In the genomic region with DNA sequence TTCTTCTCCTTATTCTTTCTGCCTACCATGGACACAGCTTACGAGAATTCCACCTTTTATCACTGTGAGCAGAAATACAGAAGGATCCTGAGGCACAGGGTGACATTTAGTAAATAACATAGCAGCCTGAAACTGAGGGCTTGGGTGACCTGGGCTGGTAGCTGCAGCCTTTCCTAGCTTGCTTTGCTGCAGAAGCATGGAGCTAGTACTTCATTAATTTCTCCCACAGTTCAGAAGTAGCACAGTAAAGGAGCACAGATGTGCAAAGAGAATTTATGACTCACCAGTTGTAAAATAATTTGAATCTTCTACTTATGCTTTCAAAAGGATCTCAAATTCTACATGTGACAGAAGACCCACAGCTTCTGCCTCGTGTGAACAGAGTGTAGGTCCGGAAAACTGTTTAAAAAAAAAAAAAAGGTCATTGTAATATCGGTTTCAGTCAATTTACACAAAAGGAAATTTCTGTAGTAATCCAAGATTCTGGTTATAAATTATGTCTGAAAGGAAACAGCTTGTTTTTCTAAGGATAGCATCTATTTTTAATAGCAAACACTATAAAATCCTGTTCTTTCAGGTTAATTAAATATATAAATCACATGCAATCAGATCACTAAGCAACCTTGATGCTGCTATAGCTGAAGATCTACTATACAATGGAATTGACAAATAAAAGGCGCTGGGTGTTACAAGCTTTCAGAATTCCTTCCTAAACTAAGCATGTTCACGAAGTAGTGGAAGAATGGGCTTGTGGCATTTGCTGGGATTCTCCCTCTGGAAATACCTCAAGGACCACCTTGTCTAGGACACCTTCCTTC, we compare ENCODE assay signal across 29 mouse cellular contexts.
DNase-seq lines count a peak whose midpoint lies in the region; ATAC-seq and TF ChIP-seq lines count a peak whose summit lies in the region.
"Had no signal": no experiment of that assay in that cellular context is flagged by ENCODE, and none has a peak within 500 bp of the region (broad histone marks: within the 10 kb centered on the region; RNA-seq: fewer than 3 reads in every experiment).

No protein-coding gene starts in this region.

- no peaks in the 10 kb centered on the region for H3K9me3 ChIP-seq in kidney, embryonic 15.5 days (replicated peaks)
- H3K9me3 ChIP-seq in kidney, postnatal 0 days (replicated peaks; ENCODE audit: low read length), result no peaks in the 10 kb centered on the region
- H3K9me3 ChIP-seq: embryonic facial prominence, embryonic 13.5 days; embryonic facial prominence, embryonic 15.5 days; forebrain, embryonic 10.5 days; forebrain, embryonic 12.5 days; forebrain, embryonic 15.5 days; G1E had no signal

- DNase-seq in frontal cortex, postnatal 14 days (ENCODE audit: low spot score in 2 of 2), result no peak
- no peak for DNase-seq in kidney, adult 8-10 months
- DNase-seq in kidney, postnatal 0 days (ENCODE audit: low spot score), result peak; percentile 68
- DNase-seq in kidney, adult 2 months, result no peak
- DNase-seq: adrenal gland, adult 8-10 months; adrenal gland, postnatal 14 days; adrenal gland, postnatal 36 days; B cell, adult 2 months; cerebellum, adult 11 months; cerebellum, adult 18-20 months; cerebellum, adult 8-10 months; cerebellum, adult 9-11 months; cerebellum, postnatal 14 days; cerebellum, postnatal 36 days; embryo, embryonic 11 days; forebrain, postnatal 0 days had no signal

- no peak overlapping the region for H3K4me2 ChIP-seq in kidney, embryonic 15.5 days
- H3K4me2 ChIP-seq in kidney, postnatal 0 days (ENCODE audit: low read length), result no peak overlapping the region
- H3K4me2 ChIP-seq: embryonic facial prominence, embryonic 13.5 days; embryonic facial prominence, embryonic 15.5 days; forebrain, embryonic 12.5 days; forebrain, embryonic 15.5 days had no signal

- H3K4me3 ChIP-seq in kidney, embryonic 15.5 days (replicated peaks), result no peak overlapping the region
- no peak overlapping the region for H3K4me3 ChIP-seq in kidney, postnatal 0 days (replicated peaks; ENCODE audit: low read depth, low read length)
- H3K4me3 ChIP-seq in kidney, adult 2 months (ENCODE audit: insufficient read depth, low read depth, low read length), result no peak overlapping the region
- H3K4me3 ChIP-seq: embryonic facial prominence, embryonic 13.5 days; embryonic facial prominence, embryonic 15.5 days; erythroblast, embryonic 14.5 days; forebrain, embryonic 10.5 days; forebrain, embryonic 12.5 days; forebrain, embryonic 15.5 days had no signal

- H3K4me1 ChIP-seq in kidney, embryonic 15.5 days, result peaks cover 7% of the 10 kb centered on the region; the same call in 1 of the 2 replicates
- H3K4me1 ChIP-seq in kidney, postnatal 0 days (replicated peaks; ENCODE audit: insufficient read depth, low read length), result no peaks in the 10 kb centered on the region
- H3K4me1 ChIP-seq in kidney, adult 2 months (ENCODE audit: control insufficient read depth, insufficient read depth, low read length), result no peaks in the 10 kb centered on the region
- H3K4me1 ChIP-seq: embryonic facial prominence, embryonic 13.5 days; forebrain, embryonic 10.5 days; forebrain, embryonic 12.5 days; forebrain, embryonic 15.5 days had no signal

- no peaks in the 10 kb centered on the region for H3K36me3 ChIP-seq in kidney, embryonic 15.5 days
- no peaks in the 10 kb centered on the region for H3K36me3 ChIP-seq in kidney, postnatal 0 days (ENCODE audit: insufficient read depth, low read length)
- no peaks in the 10 kb centered on the region for H3K36me3 ChIP-seq in kidney, adult 2 months (ENCODE audit: control insufficient read depth, insufficient read depth, low read length)
- H3K36me3 ChIP-seq: embryonic facial prominence, embryonic 13.5 days; embryonic facial prominence, embryonic 15.5 days; forebrain, embryonic 10.5 days; forebrain, embryonic 12.5 days; forebrain, embryonic 15.5 days; G1E had no signal

- 29% methylated on average over 6 of the region's 6 CpGs for WGBS in kidney, embryonic 15.5 days
- WGBS in kidney, postnatal 0 days, result 25% methylated on average over 6 of the region's 6 CpGs
- WGBS in kidney, adult 2 months, result 28% methylated on average over 6 of the region's 6 CpGs

- peak overlapping the region; percentile 22; the same call in 1 of the 2 replicates for H3K27ac ChIP-seq in kidney, embryonic 15.5 days
- H3K27ac ChIP-seq in kidney, postnatal 0 days, result no peak overlapping the region
- no peak overlapping the region for H3K27ac ChIP-seq in kidney, adult 2 months (ENCODE audit: insufficient read depth, low read depth, low read length)
- H3K27ac ChIP-seq: embryonic facial prominence, embryonic 13.5 days; embryonic facial prominence, embryonic 15.5 days; forebrain, embryonic 10.5 days; forebrain, embryonic 12.5 days; forebrain, embryonic 15.5 days had no signal

- no peak for TF ChIP-seq CTCF in kidney, postnatal 0 days (IDR thresholded peaks at IDR 0.05; ENCODE audit: low read depth)
- TF ChIP-seq CTCF in kidney, adult 2 months (conservative IDR thresholded peaks at IDR 0.05; ENCODE audit: insufficient read depth, insufficient read length, low read depth, low read length), result no peak

- no peaks in the 10 kb centered on the region for H3K27me3 ChIP-seq in kidney, embryonic 15.5 days
- H3K27me3 ChIP-seq in kidney, postnatal 0 days (ENCODE audit: insufficient read depth, low read length), result no peaks in the 10 kb centered on the region
- no peaks in the 10 kb centered on the region for H3K27me3 ChIP-seq in kidney, adult 2 months (replicated peaks; ENCODE audit: control insufficient read depth, insufficient read depth, low read length)
- H3K27me3 ChIP-seq: CH12.LX; embryonic facial prominence, embryonic 13.5 days; embryonic facial prominence, embryonic 15.5 days; forebrain, embryonic 12.5 days; forebrain, embryonic 15.5 days; Patski had no signal

- no peak for TF ChIP-seq POLR2A in kidney, adult 2 months (IDR thresholded peaks at IDR 0.05; ENCODE audit: low read depth, low read length)

- H3K9ac ChIP-seq in kidney, embryonic 15.5 days, result no peak overlapping the region
- H3K9ac ChIP-seq in kidney, postnatal 0 days (ENCODE audit: low read depth, low read length), result no peak overlapping the region
- H3K9ac ChIP-seq: embryonic facial prominence, embryonic 13.5 days; embryonic facial prominence, embryonic 15.5 days; forebrain, embryonic 12.5 days; forebrain, embryonic 15.5 days; forebrain, postnatal 0 days had no signal

- 0 out of 2 replicates have a peak, but pooled peaks have one; percentile 13 for ATAC-seq in frontal cortex, adult (ENCODE audit: low TSS enrichment)
- ATAC-seq in kidney, embryonic 15.5 days (replicated peaks; ENCODE audit: low FRiP score), result peak; percentile 83
- ATAC-seq in kidney, postnatal 0 days (replicated peaks; ENCODE audit: low FRiP score, low read depth), result no peak
- ATAC-seq: activated CD4-positive, CD25-positive, alpha-beta regulatory T cell, adult 4 months; CD4-positive, CD25-positive, alpha-beta regulatory T cell, adult 4 months; forebrain, embryonic 15.5 days; forebrain, postnatal 0 days; Patski had no signal
